Mouse (Mus musculus) liver, embryonic 15.5 days (tissue): Measurements from ENCODE around the gene Gdf1. TPM values are rescaled to one million over a fixed set of nuclear protein-coding genes. Genes with fewer than 3 reads are reported as not detected.

Experiments used
- ATAC-seq: fragments of 200-750 bp; cut with Nextera tagmentation; 2 replicates; pipeline ENCODE4 v1.8.0; 2017; ENCODE audit warnings: moderate number of reproducible peaks, mild to moderate bottlenecking, moderate library complexity; ENCODE audit not compliant: insufficient read depth
- H3K27ac ChIP-seq: fragments of 300-500 bp; sonication (generic); replicated peaks from 2 replicates; pipeline ENCODE4 v1.5.1; 2015; ENCODE audit warnings: mild to moderate bottlenecking, inconsistent platforms
- H3K27me3 ChIP-seq: fragments of 300-500 bp; sonication (generic); 2 replicates; pipeline ENCODE4 v1.6.1; 2015; ENCODE audit warnings: mild to moderate bottlenecking, inconsistent platforms
- H3K36me3 ChIP-seq: fragments of 300-500 bp; sonication (generic); replicated peaks from 2 replicates; pipeline ENCODE4 v1.6.1; 2015; ENCODE audit warnings: moderate library complexity, mild to moderate bottlenecking, inconsistent platforms
- H3K4me1 ChIP-seq: fragments of 300-500 bp; sonication (generic); replicated peaks from 2 replicates; pipeline ENCODE4 v1.6.1; 2015; ENCODE audit warnings: inconsistent platforms
- H3K4me2 ChIP-seq: fragments of 300-500 bp; sonication (generic); 2 replicates; pipeline ENCODE4 v1.6.1; 2015; ENCODE audit warnings: moderate library complexity, mild to moderate bottlenecking, inconsistent platforms
- H3K4me3 ChIP-seq: fragments of 300-500 bp; sonication (generic); replicated peaks from 2 replicates; pipeline ENCODE4 v1.5.1; 2015; ENCODE audit warnings: mild to moderate bottlenecking, inconsistent platforms
- H3K9ac ChIP-seq: fragments of 300-500 bp; sonication (generic); 2 replicates; pipeline ENCODE4 v1.6.1; 2015; ENCODE audit warnings: moderate library complexity, mild to moderate bottlenecking, inconsistent platforms
- H3K9me3 ChIP-seq: fragments of 300-500 bp; sonication (generic); replicated peaks from 2 replicates; pipeline ENCODE4 v1.6.1; 2016; ENCODE audit warnings: inconsistent platforms
- WGBS: fragments of 180-500 bp; shearing (Covaris S2); methylation state at CpG from one replicate; pipeline ENCODE4 v1.1.7; 2015; ENCODE audit warnings: mixed read lengths; ENCODE audit not compliant: insufficient replicate concordance; 5-methylcytosine and 5-hydroxymethylcytosine counted together
- polyA plus RNA-seq: library from polyadenylated mRNA; unstranded; fragments of >200 nt; fragmentation: Nextera tagmentation; extraction: Ambion mirVana; gene quantifications from 2 replicates; pipeline ENCODE4 v1.2.1, GENCODE M21; 2015

The Gdf1 gene
- polyA plus RNA-seq, 1 experiment from 2014 or later: 0.10 TPM

DNA sequence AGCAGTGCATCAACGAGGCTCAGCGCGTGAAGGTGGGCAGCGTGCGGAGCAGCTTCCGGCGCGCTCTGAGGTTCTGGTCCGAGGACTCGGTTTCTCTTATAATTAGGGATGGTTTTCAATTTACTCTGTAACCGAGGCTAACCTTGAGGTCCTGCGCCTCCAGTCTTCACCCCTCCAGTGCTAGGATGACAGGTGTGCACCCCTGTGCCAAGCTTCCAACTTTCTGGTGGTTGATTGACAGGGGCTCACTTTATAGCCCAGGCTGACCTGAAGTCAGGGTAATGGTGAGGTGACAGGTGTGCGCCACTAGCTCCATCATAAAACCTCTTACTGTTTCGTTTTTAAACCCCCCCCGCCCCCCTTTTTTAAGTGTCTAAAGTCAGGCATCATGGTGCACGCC lies 26.7 kb upstream of the Gdf1 start:
- H3K4me2 ChIP-seq: peak overlapping the region; percentile 82
- peaks cover 40% of the 10 kb centered on the region for H3K4me1 ChIP-seq
- peak overlapping the region; percentile 87 for H3K4me3 ChIP-seq
- no peaks in the 10 kb centered on the region for H3K9me3 ChIP-seq
- peak overlapping the region; percentile 85 for H3K9ac ChIP-seq
- H3K36me3 ChIP-seq: peaks cover 55% of the 10 kb centered on the region
- H3K27ac ChIP-seq: peak overlapping the region; percentile 71
- 3% methylated on average over 16 of the region's 16 CpGs for WGBS
- no peaks in the 10 kb centered on the region for H3K27me3 ChIP-seq
- ATAC-seq: no peak

DNA sequence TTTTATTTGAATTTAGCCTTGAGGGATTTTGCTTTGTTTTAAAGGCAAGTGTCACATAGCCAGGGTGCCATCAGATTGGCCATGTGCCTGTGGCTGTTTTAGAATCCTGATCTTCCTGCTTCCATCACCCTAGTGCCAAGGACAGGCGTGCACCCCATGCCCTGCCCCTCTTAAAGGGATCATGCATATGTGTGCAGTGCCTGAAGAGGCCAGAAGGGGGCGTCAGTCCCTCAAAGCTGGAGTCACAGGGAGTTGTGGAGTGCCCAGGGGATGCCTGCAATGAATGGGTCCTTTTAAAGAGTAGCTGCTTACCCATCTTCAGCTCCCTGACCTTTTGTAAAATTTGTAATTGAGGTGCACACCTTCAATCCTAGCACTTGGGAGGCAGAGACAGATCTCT lies 20.3 kb upstream of the Gdf1 start:
- no peak overlapping the region for H3K4me3 ChIP-seq
- WGBS: 31% methylated on average over 2 of the region's 2 CpGs
- H3K36me3 ChIP-seq: peaks cover 85% of the 10 kb centered on the region
- no peak overlapping the region for H3K9ac ChIP-seq
- no peak overlapping the region for H3K27ac ChIP-seq
- no peaks in the 10 kb centered on the region for H3K27me3 ChIP-seq
- no peaks in the 10 kb centered on the region for H3K9me3 ChIP-seq
- H3K4me1 ChIP-seq: peaks cover 5% of the 10 kb centered on the region
- ATAC-seq: no peak
- H3K4me2 ChIP-seq: no peak overlapping the region

DNA sequence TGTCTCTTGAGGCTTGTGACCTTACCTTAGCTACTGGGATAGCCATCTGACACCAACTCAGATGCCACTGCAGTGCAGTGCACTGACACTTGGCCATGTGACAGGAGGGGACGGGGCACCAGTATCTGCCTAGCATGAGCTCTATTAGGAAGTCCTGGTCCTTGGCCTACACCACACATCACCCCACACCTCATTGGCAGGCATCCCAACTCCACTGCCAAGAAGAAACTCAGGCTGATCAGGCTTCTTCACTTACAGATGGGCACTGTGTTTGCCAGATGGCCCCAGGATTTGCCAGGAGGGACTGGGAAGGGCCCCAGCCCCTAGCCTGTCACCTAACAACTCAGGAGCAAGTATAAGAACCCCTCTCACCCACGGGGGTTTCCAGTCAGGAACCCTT lies 16.2 kb upstream of the Gdf1 start:
- H3K36me3 ChIP-seq: peaks cover 47% of the 10 kb centered on the region
- whole genome bisulfite sequencing: 88% methylated on average over 2 of the region's 2 CpGs

DNA sequence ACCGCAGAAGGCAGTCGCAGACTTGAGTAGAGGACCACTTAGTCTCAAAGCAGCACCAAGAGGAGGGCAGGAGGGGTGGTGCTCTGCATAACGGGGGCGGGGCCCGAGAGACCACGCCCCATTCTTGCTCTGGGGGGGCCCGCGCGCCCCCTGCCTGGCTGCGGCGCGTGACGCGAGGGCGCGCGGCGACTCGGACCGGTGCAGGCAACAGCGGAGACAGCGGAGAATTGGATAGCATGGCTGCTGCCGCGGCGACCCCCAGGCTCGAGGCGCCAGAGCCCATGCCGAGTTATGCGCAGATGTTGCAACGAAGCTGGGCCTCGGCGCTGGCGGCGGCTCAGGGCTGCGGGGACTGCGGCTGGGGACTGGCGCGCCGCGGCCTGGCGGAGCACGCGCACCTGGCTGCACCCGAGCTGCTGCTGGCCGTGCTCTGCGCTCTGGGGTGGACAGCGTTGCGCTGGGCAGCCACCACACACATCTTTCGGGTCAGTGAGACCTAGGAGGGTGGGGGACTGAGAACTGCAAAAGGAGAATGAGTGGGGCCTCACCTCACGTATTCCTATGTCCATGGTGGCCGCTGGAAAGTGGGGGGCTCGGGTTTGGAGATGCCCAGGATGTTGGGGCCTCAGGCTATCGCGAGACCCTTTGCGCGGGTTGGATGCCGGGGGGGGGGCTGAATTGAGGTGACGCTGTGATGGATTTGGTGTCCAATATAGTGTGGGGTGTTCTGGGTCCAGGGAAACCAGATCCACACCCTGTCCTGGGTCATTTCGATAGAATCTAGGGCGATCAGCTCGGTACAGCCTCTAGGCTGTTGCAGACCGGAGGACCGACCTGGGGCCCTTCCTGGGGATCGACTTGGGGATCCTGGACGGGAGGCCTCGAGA lies 13.8 kb upstream of the Gdf1 start, which contains the start of gene Cers1:
Gene Cers1, plus strand, starts transcription at position 152 of the 887 bp plus-strand sequence.
- Histone ChIP-seq H3K9me3 (no peaks in the 10 kb centered on the region), H3K4me3 (peak within 1 kb of the TSS; percentile 52), H3K4me1 (peaks cover 10% of the 10 kb centered on the region), H3K27me3 (peaks cover 50% of the 10 kb centered on the region), H3K27ac (no peak within 1 kb of the TSS), H3K9ac (no peak within 1 kb of the TSS), H3K36me3 (peaks cover 25% of the 10 kb centered on the region), H3K4me2 (peak within 1 kb of the TSS; percentile 73)
- ATAC-seq: 0 out of 2 replicates have a peak, but pooled peaks have one; percentile 9
- 2% methylated on average over 65 of the region's 66 CpGs for WGBS

More for the DNA sequence above, 16.2 kb upstream of the Gdf1 start:
- no peak overlapping the region for H3K4me3 ChIP-seq
- H3K9me3 ChIP-seq: no peaks in the 10 kb centered on the region
- peaks cover 39% of the 10 kb centered on the region for H3K27me3 ChIP-seq
- H3K4me1 ChIP-seq: peaks cover 10% of the 10 kb centered on the region
- no peak overlapping the region for H3K4me2 ChIP-seq
- H3K27ac ChIP-seq: no peak overlapping the region
- H3K9ac ChIP-seq: no peak overlapping the region
- no peak for ATAC-seq

- H3K4me3 ChIP-seq: no peak overlapping the region
Observed at GRCm38 (mm10) chr8:70316511-70317504, 12.8 kb upstream of the Gdf1 start.

GRCm38 (mm10) chr8:70317872-70318271 lies 11.7 kb upstream of the Gdf1 start:
- no peak overlapping the region for H3K4me3 ChIP-seq
- H3K36me3 ChIP-seq: peaks cover 7% of the 10 kb centered on the region
- H3K4me1 ChIP-seq: peaks cover 10% of the 10 kb centered on the region
- H3K27ac ChIP-seq: no peak overlapping the region
- 68% methylated on average over 5 of the region's 5 CpGs for WGBS
- no peak overlapping the region for H3K9ac ChIP-seq
- H3K4me2 ChIP-seq: no peak overlapping the region
- ATAC-seq: no peak
- no peaks in the 10 kb centered on the region for H3K9me3 ChIP-seq
- peaks cover 58% of the 10 kb centered on the region for H3K27me3 ChIP-seq

More at GRCm38 (mm10) chr8:70316511-70317504, 12.8 kb upstream of the Gdf1 start:
- ATAC-seq: no peak
- Histone ChIP-seq H3K9me3 (no peaks in the 10 kb centered on the region), H3K27me3 (peaks cover 54% of the 10 kb centered on the region), H3K4me2 (peak overlapping the region; percentile 73), H3K9ac (no peak overlapping the region), H3K27ac (no peak overlapping the region), H3K36me3 (peaks cover 16% of the 10 kb centered on the region), H3K4me1 (peaks cover 10% of the 10 kb centered on the region)
- WGBS: 23% methylated on average over 15 of the region's 15 CpGs

DNA sequence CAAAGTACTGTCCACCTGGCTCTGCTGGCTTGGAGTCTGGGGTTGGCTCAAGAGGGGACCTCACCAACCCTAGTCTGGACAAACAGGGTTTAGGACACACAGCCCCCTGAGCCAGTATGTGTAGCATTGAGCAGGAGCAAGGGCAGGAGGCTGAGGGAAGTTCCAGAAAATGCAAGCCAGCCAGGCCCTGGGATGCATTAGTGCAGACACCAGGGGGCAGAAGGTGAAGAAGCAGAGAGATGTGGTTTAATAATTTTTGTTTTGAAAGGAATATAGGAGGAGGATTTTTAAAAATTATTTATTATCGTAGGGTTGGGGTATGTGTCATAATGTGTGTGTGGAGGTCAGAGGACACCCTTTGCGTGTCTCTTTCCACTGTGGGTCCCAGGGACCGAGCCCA lies 5.9 kb upstream of the Gdf1 start:
- no peak overlapping the region for H3K9ac ChIP-seq
- WGBS: 73% methylated on average over 3 of the region's 3 CpGs
- no peak for ATAC-seq
- peaks cover 16% of the 10 kb centered on the region for H3K27me3 ChIP-seq
- no peak overlapping the region for H3K4me3 ChIP-seq
- 0 out of 2 replicates have a peak, but pooled peaks cover 3% of the 10 kb centered on the region for H3K9me3 ChIP-seq
- H3K4me1 ChIP-seq: peaks cover 17% of the 10 kb centered on the region
- H3K36me3 ChIP-seq: no peaks in the 10 kb centered on the region
- H3K4me2 ChIP-seq: no peak overlapping the region
- no peak overlapping the region for H3K27ac ChIP-seq

GRCm38 (mm10) chr8:70327512-70327911 lies 2.1 kb upstream of the Gdf1 start:
- 62% methylated on average over 6 of the region's 6 CpGs for WGBS
- Histone ChIP-seq H3K27ac (peak overlapping the region; percentile 87), H3K9me3 (0 out of 2 replicates have a peak, but pooled peaks cover 3% of the 10 kb centered on the region), H3K4me2 (0 out of 2 replicates have a peak overlapping the region, but pooled peaks have one; percentile 0), H3K9ac (no peak overlapping the region), H3K4me1 (peaks cover 49% of the 10 kb centered on the region), H3K4me3 (no peak overlapping the region), H3K36me3 (peaks cover 21% of the 10 kb centered on the region), H3K27me3 (peaks cover 17% of the 10 kb centered on the region)
- peak; percentile 73 for ATAC-seq

GRCm38 (mm10) chr8:70329835-70330740 lies 471 bp downstream of the Gdf1 start:
- Histone ChIP-seq H3K27ac (no peak overlapping the region), H3K4me1 (peaks cover 49% of the 10 kb centered on the region), H3K9me3 (0 out of 2 replicates have a peak, but pooled peaks cover 3% of the 10 kb centered on the region), H3K4me2 (peak overlapping the region; percentile 27; the same call in 1 of the 2 replicates), H3K9ac (no peak overlapping the region), H3K36me3 (peaks cover 47% of the 10 kb centered on the region), H3K27me3 (peaks cover 14% of the 10 kb centered on the region), H3K4me3 (no peak overlapping the region; the same call in 1 of the 2 replicates)
- 18% methylated on average over 45 of the region's 45 CpGs for WGBS
- ATAC-seq: no peak; the same call in 1 of the 2 replicates
